Mouse (Mus musculus) testis, adult 2 months (tissue): ENCODE measurements around the gene Vmp1. TPM values are rescaled to one million over a fixed set of nuclear protein-coding genes. Genes with fewer than 3 reads are reported as not detected.

Experiments
- H3K27ac ChIP-seq: fragments of 200-500 bp; 2 replicates; pipeline ENCODE4 v1.5.1; 2012; ENCODE audit warnings: low read depth, low read length; ENCODE audit not compliant: control insufficient read depth, insufficient read depth
- H3K27me3 ChIP-seq: fragments of 200-500 bp; 2 replicates; pipeline ENCODE4 v1.6.1; 2012; ENCODE audit warnings: mild to moderate bottlenecking, low read length, moderate library complexity; ENCODE audit not compliant: control insufficient read depth, insufficient read depth
- H3K36me3 ChIP-seq: fragments of 200-500 bp; 2 replicates; pipeline ENCODE4 v1.6.1; 2012; ENCODE audit warnings: mild to moderate bottlenecking, low read length; ENCODE audit not compliant: control insufficient read depth, insufficient read depth
- H3K4me1 ChIP-seq: fragments of 200-500 bp; 2 replicates; pipeline ENCODE4 v1.6.1; 2012; ENCODE audit warnings: low read length; ENCODE audit not compliant: control insufficient read depth, insufficient read depth
- H3K4me3 ChIP-seq: fragments of 200-500 bp; 2 replicates; pipeline ENCODE4 v1.5.1; 2012; ENCODE audit warnings: low read depth, mild to moderate bottlenecking, low read length, moderate library complexity, mixed read lengths; ENCODE audit not compliant: control insufficient read depth
- CTCF ChIP-seq: fragments of 200-500 bp; IDR thresholded peaks from 2 replicates; pipeline ENCODE4 v1.5.1; 2012; ENCODE audit warnings: low read depth, mild to moderate bottlenecking, inconsistent platforms, low read length, moderate library complexity; ENCODE audit not compliant: control insufficient read depth, insufficient read depth, insufficient replicate concordance
- POLR2A ChIP-seq: fragments of 200-500 bp; IDR thresholded peaks from 2 replicates; pipeline ENCODE4 v1.6.1; 2012; ENCODE audit warnings: low read depth, mild to moderate bottlenecking, inconsistent platforms, low read length, moderate library complexity; ENCODE audit not compliant: control insufficient read depth
- polyA plus RNA-seq: library from polyadenylated mRNA; depleted of rRNA; stranded (reverse); fragments of >200 nt; gene quantifications from 2 replicates; pipeline ENCODE4 v1.2.3, GENCODE M21; 2012

The Vmp1 gene
- polyA plus RNA-seq, 1 experiment: 19.0 TPM

DNA sequence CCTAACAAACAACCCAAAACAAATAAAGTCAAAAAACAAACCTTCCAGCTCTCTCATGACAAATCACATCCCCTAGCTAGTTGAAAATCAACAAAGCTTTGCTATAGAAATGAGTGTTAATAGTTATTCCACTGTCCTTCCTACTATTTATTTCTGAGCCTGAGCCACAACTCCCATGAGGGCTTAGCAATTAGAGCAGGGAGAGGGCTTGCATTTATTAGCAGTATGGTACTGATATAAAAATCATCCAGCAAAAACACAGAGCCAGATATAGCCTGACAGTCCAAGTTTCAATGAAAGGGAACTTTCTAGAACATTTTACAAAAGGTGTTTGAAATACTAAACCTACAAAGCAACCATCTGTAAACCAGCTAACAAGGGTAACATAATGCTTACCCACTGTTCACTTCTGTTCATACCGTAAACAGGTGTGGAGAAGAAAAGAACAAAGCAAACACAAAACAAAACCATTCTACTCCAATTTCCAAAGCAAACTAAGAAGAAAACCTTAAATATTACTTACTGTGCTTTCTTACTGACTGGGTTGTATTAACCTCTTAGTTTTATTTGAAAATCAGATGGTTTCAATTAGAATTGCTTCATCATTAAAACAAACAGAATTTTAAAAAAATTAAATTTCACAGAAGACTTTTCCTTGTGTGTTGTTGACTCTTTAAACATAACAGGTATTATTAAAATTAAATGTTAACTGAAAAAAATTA, 61.3 kb downstream of the Vmp1 start:
- H3K36me3 ChIP-seq: no peaks in the 10 kb centered on the region
- H3K27me3 ChIP-seq: no peaks in the 10 kb centered on the region
- H3K4me1 ChIP-seq: no peaks in the 10 kb centered on the region
- H3K4me3 ChIP-seq: no peak overlapping the region
- no peak overlapping the region for H3K27ac ChIP-seq
- TF ChIP-seq POLR2A: no peak
- TF ChIP-seq CTCF: no peak

- H3K27me3 ChIP-seq: no peaks in the 10 kb centered on the region
- H3K36me3 ChIP-seq: no peaks in the 10 kb centered on the region
- no peaks in the 10 kb centered on the region for H3K4me1 ChIP-seq
- no peak overlapping the region for H3K27ac ChIP-seq
- TF ChIP-seq CTCF (no peak), POLR2A (no peak)
- no peak overlapping the region for H3K4me3 ChIP-seq
Observed at GRCm38 (mm10) chr11:86621139-86621538, 62.5 kb downstream of the Vmp1 start.

- H3K27ac ChIP-seq: 0 out of 2 replicates have a peak overlapping the region, but pooled peaks have one; percentile 1
- TF ChIP-seq CTCF: no peak
- TF ChIP-seq POLR2A: no peak
- H3K4me1 ChIP-seq: no peaks in the 10 kb centered on the region
- H3K4me3 ChIP-seq: no peak overlapping the region
- no peaks in the 10 kb centered on the region for H3K36me3 ChIP-seq
- H3K27me3 ChIP-seq: no peaks in the 10 kb centered on the region
Observed at GRCm38 (mm10) chr11:86618548-86619335, 64.9 kb downstream of the Vmp1 start.

DNA sequence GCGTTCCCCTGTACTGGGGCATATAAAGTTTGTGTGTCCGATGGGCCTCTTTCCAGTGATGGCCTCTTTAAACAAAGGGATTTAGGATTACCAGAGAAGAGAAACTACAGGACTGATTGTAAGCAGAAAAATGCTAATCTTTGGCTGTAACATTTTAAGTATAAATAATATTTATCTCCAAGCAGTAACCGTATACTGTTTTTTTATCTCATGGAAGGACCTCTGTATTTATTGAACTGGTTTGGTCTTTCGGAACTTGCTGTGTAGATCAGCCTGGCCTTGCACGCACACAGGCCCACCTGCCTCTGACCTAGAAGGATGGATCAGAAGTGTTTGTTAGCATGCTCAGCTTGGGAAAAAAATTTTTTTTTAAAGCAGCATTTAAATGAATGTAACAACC, 69.0 kb downstream of the Vmp1 start:
- Histone ChIP-seq H3K27ac (no peak overlapping the region), H3K36me3 (no peaks in the 10 kb centered on the region), H3K27me3 (no peaks in the 10 kb centered on the region), H3K4me1 (no peaks in the 10 kb centered on the region), H3K4me3 (no peak overlapping the region)
- TF ChIP-seq POLR2A (no peak), CTCF (no peak)

DNA sequence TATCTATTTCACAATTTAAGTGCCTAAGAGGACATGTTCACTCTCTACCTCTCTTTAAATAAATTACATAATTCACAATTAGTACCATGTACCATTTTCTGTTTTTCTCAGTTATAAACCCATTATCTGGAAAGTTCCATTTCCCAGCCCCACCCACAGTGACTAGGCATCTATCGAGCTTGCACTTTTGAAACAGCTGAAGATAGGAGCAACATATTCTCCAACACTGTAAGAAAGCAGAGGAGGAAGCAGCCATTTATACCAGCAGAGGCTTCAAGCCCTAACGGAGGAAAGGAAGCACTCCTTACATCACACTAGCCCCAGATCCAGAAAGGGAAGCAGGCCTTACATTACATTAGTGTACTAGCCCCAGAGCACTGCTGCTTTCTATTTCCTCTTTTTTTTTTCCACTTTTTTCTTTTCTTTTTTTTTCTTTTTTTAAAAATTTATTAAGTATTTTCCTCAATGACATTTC, 69.5 kb downstream of the Vmp1 start:
- TF ChIP-seq CTCF (no peak), POLR2A (no peak)
- Histone ChIP-seq H3K4me3 (no peak overlapping the region), H3K36me3 (no peaks in the 10 kb centered on the region), H3K27me3 (no peaks in the 10 kb centered on the region), H3K27ac (peak overlapping the region; percentile 49; the same call in 1 of the 2 replicates), H3K4me1 (no peaks in the 10 kb centered on the region)

GRCm38 (mm10) chr11:86611991-86612390, 71.6 kb downstream of the Vmp1 start:
- Histone ChIP-seq H3K27me3 (no peaks in the 10 kb centered on the region), H3K36me3 (no peaks in the 10 kb centered on the region), H3K27ac (no peak overlapping the region), H3K4me3 (no peak overlapping the region), H3K4me1 (no peaks in the 10 kb centered on the region)
- TF ChIP-seq CTCF (no peak), POLR2A (no peak)

DNA sequence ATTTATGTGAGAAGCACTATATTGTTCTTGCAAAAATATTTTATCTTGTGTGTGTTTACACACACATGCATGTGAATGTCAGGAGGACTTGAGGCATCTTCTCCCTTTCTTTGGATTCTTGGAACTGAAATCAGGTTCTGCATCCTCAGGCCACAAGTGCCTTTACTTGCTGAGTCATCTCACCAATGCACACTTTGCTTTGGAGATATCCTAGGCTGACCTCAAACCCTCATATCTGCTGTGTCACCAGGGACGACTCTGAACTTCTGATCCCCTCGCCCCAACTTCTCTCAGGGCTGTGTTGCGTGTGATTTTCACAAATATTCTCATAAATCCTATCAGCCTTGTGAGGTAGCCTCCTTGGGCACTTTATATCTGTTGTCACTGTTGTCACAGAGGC, 73.4 kb downstream of the Vmp1 start:
- no peaks in the 10 kb centered on the region for H3K27me3 ChIP-seq
- H3K36me3 ChIP-seq: no peaks in the 10 kb centered on the region
- TF ChIP-seq CTCF (no peak), POLR2A (no peak)
- H3K27ac ChIP-seq: no peak overlapping the region
- no peak overlapping the region for H3K4me3 ChIP-seq
- no peaks in the 10 kb centered on the region for H3K4me1 ChIP-seq
